Mouse (Mus musculus): ENCODE measurements at regions not wholly inside any gene's neighbourhood (a gene's known extent, or its start where the extent isn't known, plus 50 kb on each side); places are given as distances from the start of the nearest gene placed in this dataset.

DNA sequence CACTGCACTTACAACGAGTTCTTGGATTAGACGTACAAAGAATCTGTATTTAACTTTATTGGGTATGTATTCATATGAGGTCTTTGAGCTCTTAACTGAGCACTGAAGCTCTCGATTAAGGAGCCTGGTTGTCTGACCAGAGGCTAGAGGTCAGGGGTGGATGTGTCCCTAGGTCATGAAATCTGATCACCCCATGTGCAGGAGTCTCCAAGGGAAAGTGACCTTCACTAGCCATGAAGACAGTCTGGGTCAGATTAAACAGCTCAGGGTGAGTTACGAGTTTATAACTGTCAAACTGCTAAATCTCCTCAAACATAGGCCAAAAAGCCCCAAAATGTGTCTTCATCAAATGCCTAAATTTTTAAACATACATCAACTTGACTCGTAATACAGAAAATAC is 216.8 kb downstream of the Rchy1 start:
- no peak for DNase-seq

DNA sequence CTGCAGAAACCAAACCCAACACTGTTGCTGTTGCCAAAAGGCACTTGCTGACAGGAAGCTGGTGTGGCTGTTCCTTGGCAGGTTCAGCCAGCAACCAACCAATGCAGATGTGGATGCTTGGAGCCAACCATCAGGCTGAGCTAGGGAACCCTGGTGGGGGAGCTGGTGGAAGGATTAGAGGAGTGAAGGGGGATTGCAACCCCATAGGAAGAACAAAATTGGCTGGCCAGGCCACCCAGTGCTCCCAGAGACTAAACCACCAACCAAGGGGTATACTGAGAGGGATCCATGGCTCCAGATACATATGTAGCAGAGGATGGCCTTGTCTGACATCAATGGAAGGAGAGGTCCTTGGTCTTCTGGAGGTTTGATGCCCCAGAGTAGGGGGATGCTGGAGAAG is 218.5 kb downstream of the Rchy1 start:
- DNase-seq = no peak

GRCm38 (mm10) chr5:91740159-91740537 is 222.7 kb downstream of the Rchy1 start:
- DNase-seq = no peak

DNA sequence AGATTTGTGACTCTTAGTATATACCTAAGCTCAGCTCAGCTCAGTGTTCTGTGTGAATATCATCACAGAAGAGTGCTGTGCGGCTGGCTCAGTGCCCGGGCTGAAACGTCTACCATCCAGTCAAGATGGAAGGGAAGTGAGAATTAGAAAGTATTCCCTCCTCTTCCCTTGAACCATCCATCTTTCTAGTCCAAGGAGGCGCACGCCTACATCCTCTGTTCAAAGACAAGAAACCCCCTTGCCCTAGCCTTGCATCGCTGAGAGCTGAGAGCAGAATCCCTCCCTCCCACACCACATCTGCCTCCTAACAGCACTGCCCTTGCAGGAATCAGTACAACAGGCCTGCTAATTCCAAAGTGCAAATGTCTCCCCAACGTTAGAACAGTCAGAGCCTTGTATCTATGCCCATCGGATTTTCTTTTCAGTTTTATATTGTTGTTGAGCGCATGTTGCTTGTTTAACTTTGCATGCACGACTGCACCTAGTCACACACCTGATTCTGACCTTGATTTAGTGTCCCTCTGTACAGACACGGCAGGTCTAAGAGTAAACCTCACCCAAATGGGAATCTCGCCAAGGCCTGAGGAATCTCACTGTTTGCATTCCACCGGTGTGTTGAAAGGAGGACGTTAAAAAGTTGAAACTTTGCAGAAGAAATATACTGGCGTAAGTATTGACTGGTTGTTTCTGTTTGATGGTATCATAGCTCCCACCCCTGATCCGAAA is 222.2 kb downstream of the Parm1 start:
- DNase-seq = peak; percentile 56

DNA sequence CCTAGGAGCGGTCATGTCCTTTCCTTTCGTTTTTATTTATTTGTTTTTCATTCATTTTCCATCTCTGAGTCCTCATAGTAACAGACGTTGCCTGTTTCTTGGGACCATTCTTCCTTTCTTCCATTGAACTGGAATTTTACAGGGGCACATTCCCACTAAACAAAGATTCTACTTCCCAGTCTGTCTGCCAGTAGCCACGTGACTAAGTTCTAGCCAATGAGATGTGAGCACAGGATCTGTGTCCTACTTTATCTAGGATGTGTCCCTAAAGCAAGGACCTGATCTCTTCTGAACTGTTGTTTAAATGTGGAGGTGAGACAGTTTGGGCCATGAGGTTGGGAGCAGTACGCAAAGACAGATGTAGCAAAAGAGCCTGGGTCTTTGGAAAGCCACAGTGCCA is 214.6 kb downstream of the Parm1 start:
- no peak for DNase-seq

DNA sequence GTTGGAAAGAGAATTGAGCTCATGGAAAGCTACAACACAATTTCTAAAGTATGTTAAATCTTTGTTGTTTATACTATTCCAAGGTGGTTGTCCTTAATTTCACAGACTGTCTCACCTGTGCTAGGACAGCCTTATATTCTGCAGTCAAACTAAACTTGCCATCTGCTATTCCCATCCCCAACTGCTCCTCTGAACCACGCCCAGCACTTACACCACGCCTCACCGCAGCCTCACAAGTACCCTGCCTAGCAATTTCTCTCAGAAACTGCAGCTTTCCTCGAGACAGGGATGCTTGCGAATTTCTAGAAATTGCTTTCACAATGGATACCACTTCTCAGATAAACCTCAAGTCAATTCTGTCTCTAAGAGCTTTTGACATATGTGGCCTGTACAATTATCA is 213.7 kb downstream of the Parm1 start:
- DNase-seq = no peak

GRCm38 (mm10) chr5:91729868-91730267 is 212.5 kb downstream of the Parm1 start:
- DNase-seq = no peak

DNA sequence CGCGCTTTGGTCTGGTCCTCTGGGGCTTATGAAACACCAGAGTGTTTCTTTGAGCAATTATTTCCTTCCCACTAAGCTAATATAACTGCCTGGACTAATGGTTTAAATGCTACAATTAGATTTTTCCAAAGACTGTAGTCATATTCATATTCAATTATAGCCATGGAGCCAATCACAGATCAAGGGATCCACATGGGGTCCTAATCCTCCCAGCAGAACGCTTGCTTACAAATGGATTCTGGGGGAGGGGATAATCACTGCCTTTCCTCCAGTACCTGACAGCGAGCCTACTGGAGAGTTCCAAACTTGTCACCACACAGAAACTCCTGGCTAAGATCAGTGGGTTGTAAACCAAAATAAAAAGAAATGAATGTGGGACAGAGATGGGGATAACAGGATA is 212.0 kb downstream of the Parm1 start:
- no peak for DNase-seq

DNA sequence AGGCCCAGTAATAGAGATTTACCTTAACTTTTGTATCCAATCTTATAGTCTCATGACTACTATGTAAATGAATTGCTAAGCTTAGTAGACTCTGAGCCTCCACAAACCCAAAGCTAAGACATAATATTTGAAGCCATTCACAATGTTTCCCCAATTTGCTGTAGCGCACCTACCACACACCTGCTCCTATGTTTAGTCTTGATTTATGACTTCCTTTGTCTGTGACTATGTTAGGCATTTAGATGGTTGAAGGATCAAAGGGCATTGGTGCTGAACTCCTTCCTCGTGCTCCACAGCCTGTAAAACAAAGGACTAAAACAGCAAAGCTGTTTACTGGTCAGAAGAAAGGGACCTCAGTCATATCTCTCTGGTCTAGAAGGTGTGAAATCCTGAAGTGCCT is 210.0 kb downstream of the Parm1 start:
- no peak for DNase-seq

GRCm38 (mm10) chr5:91726118-91726500 is 208.7 kb downstream of the Parm1 start:
- DNase-seq = no peak

DNA sequence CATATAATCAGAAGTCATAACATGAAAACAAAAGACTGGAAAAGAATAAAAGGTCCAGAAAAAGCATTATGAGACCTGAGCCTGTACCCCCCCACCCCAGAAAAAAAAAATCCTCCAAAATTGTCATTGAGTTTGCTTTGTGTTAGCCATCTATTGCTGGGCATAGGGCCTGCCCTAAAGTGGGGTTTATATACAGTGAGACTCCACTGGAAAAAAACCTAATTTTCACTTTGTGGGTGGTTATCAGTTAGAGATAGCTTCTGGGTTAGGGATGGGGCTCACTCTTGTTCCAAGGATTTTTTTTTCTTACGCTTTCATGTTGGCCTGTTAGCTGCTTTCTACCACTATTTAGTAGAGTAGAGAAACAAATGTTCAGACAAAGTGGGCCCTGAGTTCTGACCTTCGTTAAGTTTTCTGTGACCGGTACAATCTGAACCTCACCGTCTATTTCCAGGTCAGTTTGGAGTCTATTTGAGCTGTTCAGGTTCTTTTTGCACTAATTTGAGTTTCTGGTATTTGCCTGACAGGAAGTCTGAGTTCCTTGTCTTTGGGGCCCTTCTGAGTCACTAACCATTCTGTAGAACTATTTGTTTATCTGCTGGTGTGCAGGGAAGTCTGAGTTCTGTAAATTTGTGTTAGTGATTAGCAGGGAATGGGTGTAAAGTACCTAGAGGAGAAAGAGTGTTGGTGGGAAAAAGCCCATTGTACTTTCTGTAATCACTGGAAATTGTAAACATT is 208.1 kb downstream of the Parm1 start:
- DNase-seq = no peak

DNA sequence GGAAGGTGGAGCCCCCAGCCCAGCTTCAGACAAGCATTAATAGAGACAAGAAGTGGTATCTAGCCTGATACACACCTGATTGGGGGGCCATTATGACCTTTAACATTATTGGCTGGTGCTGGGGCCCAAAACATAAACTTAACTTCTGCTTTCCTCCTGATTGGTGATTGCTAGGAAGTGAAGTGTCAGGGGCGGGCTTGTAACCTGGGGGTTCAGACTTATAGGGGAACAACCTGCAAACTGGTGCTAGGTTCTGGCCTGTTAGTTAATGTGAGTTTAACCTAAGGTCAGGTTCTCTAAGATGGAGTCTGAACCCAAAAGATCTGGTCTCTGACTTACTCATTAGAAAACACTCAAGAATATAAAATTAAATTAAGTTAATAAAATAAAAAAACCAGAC is 207.5 kb downstream of the Parm1 start:
- DNase-seq = no peak

GRCm38 (mm10) chr5:91723416-91723815 is 206.0 kb downstream of the Parm1 start:
- no peak for DNase-seq

DNA sequence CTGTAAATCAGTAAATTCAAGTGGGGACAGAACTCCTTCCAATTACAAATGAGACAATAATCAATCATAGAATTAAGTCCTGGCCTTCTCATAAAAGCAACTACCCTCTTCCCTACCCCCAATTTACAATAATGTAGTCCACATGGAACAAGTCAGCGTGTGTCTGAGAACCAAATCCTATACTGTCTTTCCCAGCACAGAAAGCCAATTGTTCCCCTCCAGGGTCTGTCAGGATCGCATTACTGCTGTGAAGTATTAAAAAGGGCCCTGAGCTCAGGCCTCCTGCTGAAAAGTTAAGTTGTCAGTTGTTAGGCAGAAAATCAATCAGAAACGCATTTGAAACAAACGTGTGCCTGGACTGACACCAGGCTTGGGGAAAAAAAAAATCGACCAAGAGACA is 205.6 kb downstream of the Parm1 start:
- DNase-seq = no peak

DNA sequence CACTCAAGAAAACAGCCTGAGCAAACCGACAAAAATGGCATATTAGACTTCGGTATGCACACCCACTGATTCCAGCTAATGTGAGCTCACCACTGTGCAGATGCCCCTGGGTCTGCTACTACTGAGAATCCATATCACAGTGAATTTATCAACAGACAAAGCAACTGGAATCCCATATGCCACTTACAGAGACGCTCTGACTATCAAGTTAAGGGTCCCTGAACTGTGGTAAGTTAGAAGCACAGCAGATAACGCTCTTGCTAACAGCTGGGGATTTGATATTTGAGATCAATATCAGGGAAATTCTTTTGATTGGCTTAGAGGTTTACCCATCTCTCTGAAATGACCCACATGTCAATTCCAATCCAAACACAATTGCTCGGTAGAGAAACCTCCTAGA is 205.0 kb downstream of the Parm1 start:
- no peak for DNase-seq

- no peak for DNase-seq
Measured at GRCm38 (mm10) chr5:91721231-91722096, 204.0 kb downstream of the Parm1 start.

- no peak for DNase-seq
Measured at GRCm38 (mm10) chr5:91713020-91713419, 195.6 kb downstream of the Parm1 start.

DNA sequence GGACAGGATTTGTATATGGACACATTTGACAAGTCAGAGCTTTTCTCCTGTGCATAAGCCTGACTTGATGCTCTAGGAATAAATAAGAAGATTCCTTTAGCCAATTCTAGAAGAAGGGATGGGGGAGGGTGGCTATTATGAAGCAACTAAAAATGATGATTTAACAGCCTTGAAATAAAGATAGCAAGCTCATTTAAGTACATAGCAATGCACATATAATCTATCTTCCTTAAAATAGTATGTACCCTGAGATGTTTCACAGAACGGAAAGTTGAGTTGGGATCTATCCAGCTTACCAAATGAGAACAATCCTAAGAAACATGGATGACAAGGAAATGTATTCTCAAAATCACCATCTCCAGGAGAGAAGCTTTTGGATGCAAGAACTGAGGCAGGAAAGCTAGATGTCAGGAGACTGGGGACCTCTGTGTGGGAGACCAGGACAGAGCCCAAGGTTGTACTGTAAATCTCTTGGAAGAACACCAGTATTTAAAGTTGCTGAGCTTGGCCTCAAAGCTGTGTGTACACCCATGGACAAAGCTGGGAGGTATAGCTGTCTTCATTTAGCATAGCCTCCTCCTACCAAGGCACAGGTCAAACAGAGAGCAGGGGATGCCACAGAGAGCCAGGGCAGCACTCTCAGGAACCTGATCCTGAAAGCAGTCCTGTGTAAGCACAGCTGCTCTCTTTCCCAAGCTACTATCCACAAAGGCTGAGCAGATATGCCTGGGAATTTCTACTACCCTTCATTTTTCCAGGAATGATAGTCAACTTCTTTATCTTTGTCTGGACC is 192.3 kb downstream of the Parm1 start:
- no peak for DNase-seq

DNA sequence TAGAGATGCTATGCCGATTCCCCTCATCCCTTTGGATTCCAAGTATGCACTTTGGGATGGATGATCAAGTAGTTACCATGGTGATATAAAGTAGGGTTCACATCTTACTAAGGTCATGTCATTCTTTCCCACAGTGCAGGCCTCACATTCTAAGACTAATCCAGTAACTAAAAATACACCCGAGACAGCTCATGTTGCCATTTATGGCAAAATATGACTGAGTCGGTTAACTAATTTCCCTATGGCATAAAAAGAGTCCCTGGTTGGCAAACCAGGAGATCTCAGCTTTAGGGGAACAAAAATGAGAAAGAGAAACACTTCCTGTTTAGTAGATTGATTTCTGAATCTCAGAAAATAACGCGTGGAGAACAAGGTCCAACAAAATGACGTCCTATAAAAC is 190.7 kb downstream of the Parm1 start:
- DNase-seq = no peak

- DNase-seq = no peak
Measured at GRCm38 (mm10) chr5:91697075-91697474, 179.7 kb downstream of the Parm1 start.

- no peak for DNase-seq
Measured at GRCm38 (mm10) chr5:91696532-91696931, 179.1 kb downstream of the Parm1 start.

DNA sequence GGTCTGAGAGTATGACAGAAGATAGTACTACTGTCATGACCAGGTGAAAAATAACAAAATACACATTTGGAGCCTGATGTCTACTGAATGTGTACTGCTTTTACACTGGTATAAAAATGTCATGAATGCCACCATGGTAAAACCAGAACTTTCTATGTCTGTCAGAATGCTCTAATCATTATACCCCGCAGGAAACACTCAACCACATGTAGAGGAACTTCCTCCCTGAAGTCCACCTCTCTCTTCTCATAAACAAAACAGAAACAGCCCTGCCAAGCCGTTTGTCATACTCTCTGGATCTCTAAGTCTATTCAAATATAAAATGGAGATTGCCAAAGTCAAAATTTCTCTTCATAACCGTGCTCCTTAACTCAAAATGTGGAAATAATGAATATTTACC is 178.2 kb downstream of the Parm1 start:
- DNase-seq = no peak

DNA sequence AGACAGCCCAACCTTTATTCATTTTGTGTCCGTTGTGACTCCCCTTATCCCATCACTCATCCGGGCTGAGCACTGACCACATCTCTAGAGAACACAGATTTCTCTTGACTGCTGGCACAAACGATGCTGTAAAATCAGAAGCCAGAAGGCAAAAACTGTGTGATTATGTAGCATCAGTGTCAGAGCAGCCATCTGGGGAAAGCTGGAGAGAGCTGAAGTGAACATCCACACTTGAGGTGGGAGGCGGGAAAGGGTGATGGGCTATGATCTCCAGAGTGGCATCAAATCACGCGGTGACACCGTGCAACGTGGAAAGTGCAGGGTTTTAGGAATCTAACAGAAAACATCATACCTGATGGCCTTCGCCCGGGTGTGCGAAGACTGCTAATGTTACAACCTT is 175.9 kb downstream of the Parm1 start:
- no peak for DNase-seq
